Mouse (Mus musculus) kidney, embryonic 14.5 days (tissue): ENCODE measurements at regions not wholly inside any gene's neighbourhood (a gene's known extent, or its start where the extent isn't known, plus 50 kb on each side); places are given as distances from the start of the nearest gene placed in this dataset.

Source experiments
- ATAC-seq: fragments of 200-750 bp; cut with Nextera tagmentation; 2 replicates; pipeline ENCODE4 v1.8.0; 2017; ENCODE audit warnings: moderate number of reproducible peaks, mild to moderate bottlenecking, moderate TSS enrichment, moderate library complexity; ENCODE audit not compliant: low FRiP score, low TSS enrichment
- H3K27ac ChIP-seq: fragments of 300-500 bp; sonication (generic); 2 replicates; pipeline ENCODE4 v1.5.1; 2014; ENCODE audit warnings: low read depth, mild to moderate bottlenecking, low read length, moderate library complexity, mixed read lengths
- H3K27me3 ChIP-seq: fragments of 300-500 bp; sonication (generic); 2 replicates; pipeline ENCODE4 v1.6.1; 2014; ENCODE audit warnings: mild to moderate bottlenecking, low read length; ENCODE audit not compliant: control insufficient read depth, insufficient read depth
- H3K36me3 ChIP-seq: fragments of 300-500 bp; sonication (generic); 2 replicates; pipeline ENCODE4 v1.6.1; 2014; ENCODE audit warnings: low read length, mixed read lengths; ENCODE audit not compliant: control insufficient read depth, insufficient read depth
- H3K4me1 ChIP-seq: fragments of 300-500 bp; sonication (generic); 2 replicates; pipeline ENCODE4 v1.6.1; 2014; ENCODE audit warnings: low read length, mixed read lengths; ENCODE audit not compliant: control insufficient read depth, insufficient read depth
- H3K4me2 ChIP-seq: fragments of 300-500 bp; sonication (generic); replicated peaks from 2 replicates; pipeline ENCODE4 v1.6.1; 2014; ENCODE audit warnings: low read depth, mild to moderate bottlenecking, low read length
- H3K4me3 ChIP-seq: fragments of 300-500 bp; sonication (generic); 2 replicates; pipeline ENCODE4 v1.5.1; 2014; ENCODE audit warnings: mild to moderate bottlenecking, low read length
- H3K9ac ChIP-seq: fragments of 300-500 bp; sonication (generic); 2 replicates; pipeline ENCODE4 v1.6.1; 2014; ENCODE audit warnings: low read depth, mild to moderate bottlenecking, low read length, moderate library complexity
- H3K9me3 ChIP-seq: fragments of 300-500 bp; sonication (generic); 2 replicates; pipeline ENCODE4 v1.6.1; 2016; ENCODE audit warnings: low read length; ENCODE audit not compliant: control insufficient read depth
- WGBS: fragments of 180-500 bp; shearing (Covaris S2); extraction: QIAGEN DNeasy Blood & Tissue Kit; methylation state at CpG from one replicate; pipeline ENCODE4 v1.1.7; 2014; 5-methylcytosine and 5-hydroxymethylcytosine counted together

DNA sequence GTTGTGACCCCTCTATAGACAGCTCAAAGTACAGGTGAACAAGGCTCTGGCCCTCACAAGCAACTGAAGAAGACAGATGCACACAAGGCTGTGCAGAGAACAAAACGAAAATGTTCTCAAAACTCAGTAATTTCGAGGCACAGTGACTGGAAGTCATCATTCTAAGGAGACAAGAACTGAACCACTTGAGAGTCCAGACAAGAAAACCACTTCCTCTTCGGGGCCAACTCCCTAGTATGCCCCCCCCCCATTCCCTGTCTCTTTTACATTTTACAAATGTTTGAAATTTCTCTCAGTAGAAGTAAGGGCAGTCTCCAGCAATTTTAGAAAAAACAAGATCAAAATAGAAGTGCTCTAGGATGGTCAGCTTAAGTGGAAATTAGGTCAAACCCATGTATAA, 184.0 kb downstream of the Sptssa start:
- H3K9me3 ChIP-seq: no peaks in the 10 kb centered on the region
- H3K27ac ChIP-seq: no peak overlapping the region
- no peak overlapping the region for H3K4me2 ChIP-seq
- no peak overlapping the region for H3K4me3 ChIP-seq
- no peaks in the 10 kb centered on the region for H3K4me1 ChIP-seq
- no peak overlapping the region for H3K9ac ChIP-seq
- H3K27me3 ChIP-seq: no peaks in the 10 kb centered on the region
- no peaks in the 10 kb centered on the region for H3K36me3 ChIP-seq
- ATAC-seq: no peak
- 87% methylated on average over 3 of the region's 3 CpGs for WGBS

- Histone ChIP-seq H3K36me3 (no peaks in the 10 kb centered on the region), H3K4me1 (no peaks in the 10 kb centered on the region), H3K9me3 (no peaks in the 10 kb centered on the region), H3K27ac (no peak overlapping the region), H3K27me3 (no peaks in the 10 kb centered on the region), H3K9ac (no peak overlapping the region), H3K4me3 (no peak overlapping the region), H3K4me2 (no peak overlapping the region)
- no peak for ATAC-seq
- WGBS: 83% methylated on average over 2 of the region's 2 CpGs
These were observed 188.7 kb downstream of the Sptssa start for GRCm38 (mm10) chr12:54467635-54468034.

GRCm38 (mm10) chr12:54463806-54464205, 192.6 kb downstream of the Sptssa start:
- no peak overlapping the region for H3K27ac ChIP-seq
- H3K4me3 ChIP-seq: no peak overlapping the region
- ATAC-seq: no peak
- no peaks in the 10 kb centered on the region for H3K27me3 ChIP-seq
- H3K9ac ChIP-seq: no peak overlapping the region
- 62% methylated on average over 7 of the region's 7 CpGs for WGBS
- H3K4me2 ChIP-seq: no peak overlapping the region
- no peaks in the 10 kb centered on the region for H3K4me1 ChIP-seq
- no peaks in the 10 kb centered on the region for H3K36me3 ChIP-seq
- no peaks in the 10 kb centered on the region for H3K9me3 ChIP-seq

DNA sequence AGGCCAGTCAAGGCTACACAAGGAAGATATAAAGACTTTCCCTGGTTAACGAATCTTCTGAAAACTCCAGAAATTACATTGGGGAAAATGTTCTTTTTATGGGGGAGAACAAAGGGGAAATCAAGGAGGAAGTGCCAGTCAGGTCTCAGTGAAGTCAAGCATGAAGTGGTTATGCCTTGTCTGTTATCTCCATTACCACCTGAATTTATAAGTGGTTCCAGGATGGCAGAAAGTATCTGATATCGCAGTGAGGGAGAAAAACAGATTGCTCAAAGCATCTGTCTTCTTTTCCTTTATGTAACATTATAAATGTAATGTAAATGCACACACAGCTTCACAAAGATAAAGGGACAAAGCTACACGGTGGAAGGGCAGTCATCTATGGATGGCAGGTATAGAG, 195.0 kb downstream of the Sptssa start:
- no peaks in the 10 kb centered on the region for H3K36me3 ChIP-seq
- 68% methylated on average over 3 of the region's 3 CpGs for WGBS
- no peak overlapping the region for H3K9ac ChIP-seq
- H3K4me3 ChIP-seq: no peak overlapping the region
- no peak overlapping the region for H3K27ac ChIP-seq
- H3K27me3 ChIP-seq: no peaks in the 10 kb centered on the region
- H3K4me1 ChIP-seq: no peaks in the 10 kb centered on the region
- no peak overlapping the region for H3K4me2 ChIP-seq
- no peaks in the 10 kb centered on the region for H3K9me3 ChIP-seq
- ATAC-seq: no peak

- H3K4me1 ChIP-seq: no peaks in the 10 kb centered on the region
- no peak overlapping the region for H3K4me3 ChIP-seq
- WGBS: 80% methylated on average over 7 of the region's 7 CpGs
- H3K4me2 ChIP-seq: no peak overlapping the region
- no peaks in the 10 kb centered on the region for H3K9me3 ChIP-seq
- no peak overlapping the region for H3K9ac ChIP-seq
- ATAC-seq: no peak
- H3K27me3 ChIP-seq: no peaks in the 10 kb centered on the region
- H3K27ac ChIP-seq: no peak overlapping the region
- H3K36me3 ChIP-seq: no peaks in the 10 kb centered on the region
These were observed 196.2 kb downstream of the Sptssa start for GRCm38 (mm10) chr12:54460135-54460523.

GRCm38 (mm10) chr12:54459462-54460134, 196.8 kb downstream of the Sptssa start:
- Histone ChIP-seq H3K9ac (no peak overlapping the region), H3K36me3 (no peaks in the 10 kb centered on the region), H3K4me1 (no peaks in the 10 kb centered on the region), H3K27me3 (no peaks in the 10 kb centered on the region), H3K4me2 (no peak overlapping the region), H3K27ac (no peak overlapping the region), H3K4me3 (no peak overlapping the region), H3K9me3 (no peaks in the 10 kb centered on the region)
- WGBS: 81% methylated on average over 11 of the region's 11 CpGs
- no peak for ATAC-seq

DNA sequence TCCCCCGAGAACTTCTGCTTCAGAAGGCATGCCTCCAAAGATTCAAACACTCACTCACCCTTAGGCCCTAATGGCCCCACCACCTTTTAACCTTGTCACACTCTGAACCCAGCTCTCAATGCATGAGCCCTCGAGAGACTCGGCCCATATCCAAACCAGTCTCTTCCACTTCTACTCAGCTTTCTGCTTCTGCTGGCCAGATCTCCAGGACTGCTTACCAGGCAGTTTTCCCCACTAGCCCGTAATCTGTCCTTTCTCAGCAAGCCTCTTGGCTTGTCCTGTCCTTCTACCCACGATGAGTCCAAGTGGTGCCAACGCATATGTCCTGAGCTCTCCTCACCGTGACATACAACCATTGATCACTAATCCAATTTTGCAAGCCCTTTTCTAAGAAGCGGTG, 199.6 kb downstream of the Sptssa start:
- Histone ChIP-seq H3K27ac (no peak overlapping the region), H3K9ac (no peak overlapping the region), H3K27me3 (no peaks in the 10 kb centered on the region), H3K4me3 (no peak overlapping the region), H3K36me3 (no peaks in the 10 kb centered on the region), H3K9me3 (no peaks in the 10 kb centered on the region), H3K4me1 (0 out of 2 replicates have a peak, but pooled peaks cover 3% of the 10 kb centered on the region), H3K4me2 (no peak overlapping the region)
- no peak for ATAC-seq
- 91% methylated on average over 8 of the region's 8 CpGs for WGBS

- no peak overlapping the region for H3K4me3 ChIP-seq
- no peaks in the 10 kb centered on the region for H3K36me3 ChIP-seq
- no peaks in the 10 kb centered on the region for H3K9me3 ChIP-seq
- H3K4me1 ChIP-seq: 0 out of 2 replicates have a peak, but pooled peaks cover 3% of the 10 kb centered on the region
- WGBS: 57% methylated on average over 10 of the region's 10 CpGs
- ATAC-seq: no peak
- no peaks in the 10 kb centered on the region for H3K27me3 ChIP-seq
- H3K4me2 ChIP-seq: no peak overlapping the region
- H3K9ac ChIP-seq: no peak overlapping the region
- H3K27ac ChIP-seq: no peak overlapping the region
These were observed 201.8 kb downstream of the Sptssa start for GRCm38 (mm10) chr12:54454606-54455005.

DNA sequence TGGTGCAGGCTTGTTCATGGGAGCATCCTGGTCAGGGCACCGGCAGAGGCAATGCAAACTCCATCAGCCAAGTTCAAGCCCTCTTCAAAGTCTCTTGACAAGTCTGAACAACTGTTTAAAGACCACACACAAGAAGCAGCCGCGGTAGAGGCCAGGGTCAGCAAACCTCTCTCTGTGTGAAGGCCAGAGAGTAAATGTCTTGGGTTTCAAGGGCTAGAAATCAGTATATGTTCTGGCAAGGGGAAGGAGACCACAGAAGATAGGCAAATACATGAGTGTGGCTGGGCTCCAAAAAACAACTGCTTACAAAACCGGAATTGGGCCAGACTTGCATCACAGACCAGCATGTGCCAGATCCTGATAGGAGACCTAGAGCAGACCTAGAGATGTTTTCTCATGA, 203.0 kb downstream of the Sptssa start:
- no peak overlapping the region for H3K4me3 ChIP-seq
- WGBS: 36% methylated on average over 4 of the region's 4 CpGs
- no peaks in the 10 kb centered on the region for H3K9me3 ChIP-seq
- no peak overlapping the region for H3K27ac ChIP-seq
- ATAC-seq: no peak
- no peaks in the 10 kb centered on the region for H3K36me3 ChIP-seq
- no peak overlapping the region for H3K4me2 ChIP-seq
- H3K9ac ChIP-seq: no peak overlapping the region
- H3K27me3 ChIP-seq: no peaks in the 10 kb centered on the region
- peaks cover 4% of the 10 kb centered on the region; the same call in 1 of the 2 replicates for H3K4me1 ChIP-seq
